Mouse (Mus musculus) liver, postnatal 0 days (tissue): ENCODE results near the gene Kirrel2. TPM values are rescaled to one million over a fixed set of nuclear protein-coding genes. Genes with fewer than 3 reads are reported as not detected.

ENCODE experiments used
- ATAC-seq: fragments of 200-750 bp; cut with Nextera tagmentation; 2 replicates; pipeline ENCODE4 v1.8.0; 2017; ENCODE audit warnings: mild to moderate bottlenecking, moderate library complexity
- DNase-seq: peaks from one replicate; pipeline ENCODE4 v3.0.0-alpha.2; 2016
- H3K27ac ChIP-seq: fragments of 300-500 bp; sonication (generic); 2 replicates; pipeline ENCODE4 v1.5.1; 2014; ENCODE audit warnings: antibody characterized with exemption, moderate library complexity, mild to moderate bottlenecking, low read depth
- H3K27me3 ChIP-seq: fragments of 300-500 bp; sonication (generic); 2 replicates; pipeline ENCODE4 v1.6.1; 2014; ENCODE audit warnings: low read length, control low read depth, mixed read lengths; ENCODE audit not compliant: insufficient read depth
- H3K36me3 ChIP-seq: fragments of 300-500 bp; sonication (generic); replicated peaks from 2 replicates; pipeline ENCODE4 v1.6.1; 2014; ENCODE audit warnings: mild to moderate bottlenecking, control low read depth, low read length, moderate library complexity, mixed read lengths; ENCODE audit not compliant: insufficient read depth
- H3K4me1 ChIP-seq: fragments of 300-500 bp; sonication (generic); 2 replicates; pipeline ENCODE4 v1.6.1; 2014; ENCODE audit warnings: antibody characterized with exemption, mild to moderate bottlenecking, control low read depth; ENCODE audit not compliant: insufficient read depth
- H3K4me2 ChIP-seq: fragments of 300-500 bp; sonication (generic); 2 replicates; pipeline ENCODE4 v1.6.1; 2014; ENCODE audit warnings: low read depth, mild to moderate bottlenecking, low read length, moderate library complexity, mixed read lengths
- H3K4me3 ChIP-seq: fragments of 300-500 bp; sonication (generic); 2 replicates; pipeline ENCODE4 v1.5.1; 2014; ENCODE audit warnings: low read depth, low read length
- H3K9ac ChIP-seq: fragments of 300-500 bp; sonication (generic); replicated peaks from 2 replicates; pipeline ENCODE4 v1.6.1; 2014; ENCODE audit warnings: mild to moderate bottlenecking, moderate library complexity
- H3K9me3 ChIP-seq: fragments of 300-500 bp; sonication (generic); 2 replicates; pipeline ENCODE4 v1.6.1; 2016; ENCODE audit warnings: mild to moderate bottlenecking, control low read depth, low read length, mixed read lengths
- CTCF ChIP-seq: sonication (generic); IDR thresholded peaks from 2 replicates; pipeline ENCODE4 v1.5.1; 2016; ENCODE audit warnings: antibody characterized with exemption, low read depth
- EP300 ChIP-seq: IDR thresholded peaks from 2 replicates; pipeline ENCODE4 v1.6.1; 2016; ENCODE audit warnings: antibody characterized with exemption, low read depth, mild to moderate bottlenecking
- WGBS: fragments of 180-500 bp; shearing (Covaris S2); extraction: QIAGEN DNeasy Blood & Tissue Kit; methylation state at CpG from one replicate; pipeline ENCODE4 v1.1.7; 2014; ENCODE audit not compliant: insufficient replicate concordance; 5-methylcytosine and 5-hydroxymethylcytosine counted together
- polyA plus RNA-seq: library from polyadenylated mRNA; unstranded; fragments of >200 nt; fragmentation: Nextera tagmentation; extraction: Ambion mirVana; gene quantifications from 2 replicates; pipeline ENCODE4 v1.2.1, GENCODE M21; 2015

Kirrel2 gene
- polyA plus RNA-seq, 1 experiment from 2014 or later: 0.05 TPM

DNA sequence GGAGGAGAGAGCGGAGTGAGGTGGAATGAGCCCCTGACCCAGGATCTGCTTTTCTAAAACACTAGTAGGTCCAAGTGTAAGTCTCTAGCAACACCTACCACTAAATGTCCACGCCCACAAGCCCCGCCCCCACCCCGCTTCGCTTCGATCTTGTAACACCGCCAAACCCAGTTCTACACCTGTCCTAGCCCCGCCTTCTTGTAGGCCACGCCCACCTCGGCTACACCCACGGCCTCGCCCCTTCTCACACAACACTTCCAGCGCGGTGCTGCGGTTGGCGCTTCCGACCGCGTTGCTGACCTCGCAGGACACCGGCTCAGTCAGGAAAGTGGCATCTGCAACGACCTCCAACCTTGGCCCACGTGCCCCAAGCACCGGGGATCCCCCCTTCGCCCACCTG is 3.7 kb downstream of the Kirrel2 start:
- Histone ChIP-seq H3K4me3 (peak overlapping the region; percentile 15; the same call in 1 of the 2 replicates), H3K9ac (no peak overlapping the region), H3K27me3 (peaks cover 59% of the 10 kb centered on the region), H3K27ac (no peak overlapping the region), H3K9me3 (no peaks in the 10 kb centered on the region), H3K36me3 (no peaks in the 10 kb centered on the region), H3K4me2 (peak overlapping the region; percentile 36; the same call in 1 of the 2 replicates), H3K4me1 (peaks cover 12% of the 10 kb centered on the region)
- ATAC-seq (peak; percentile 85), DNase-seq (peak; percentile 86)
- no peak for TF ChIP-seq EP300
- TF ChIP-seq CTCF: no peak
- 2% methylated on average over 25 of the region's 25 CpGs for WGBS

DNA sequence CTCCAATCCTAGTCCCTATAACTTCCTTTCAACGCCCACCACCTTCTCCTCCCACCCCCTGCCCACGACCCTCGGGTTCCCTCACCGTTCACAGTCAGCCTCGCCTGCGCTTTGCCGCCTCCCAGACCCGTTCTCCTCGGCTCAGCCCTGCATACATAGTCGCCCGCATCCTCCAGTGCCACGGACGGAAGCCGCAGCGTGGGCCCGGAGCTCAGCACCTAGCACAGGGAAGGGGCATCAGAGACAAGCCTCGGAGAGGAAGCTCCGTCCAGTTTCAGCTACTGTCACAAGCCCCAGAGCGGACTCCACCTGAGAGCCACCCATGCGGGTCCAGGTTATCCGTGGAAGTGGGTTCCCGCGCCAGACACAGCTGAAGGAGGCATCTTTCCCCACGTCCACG is 4.2 kb downstream of the Kirrel2 start:
- H3K4me1 ChIP-seq: peaks cover 12% of the 10 kb centered on the region
- peak overlapping the region; percentile 15; the same call in 1 of the 2 replicates for H3K4me3 ChIP-seq
- 20% methylated on average over 25 of the region's 25 CpGs for WGBS
- no peak overlapping the region for H3K9ac ChIP-seq
- no peaks in the 10 kb centered on the region for H3K36me3 ChIP-seq
- DNase-seq: no peak
- no peaks in the 10 kb centered on the region for H3K9me3 ChIP-seq
- no peak for TF ChIP-seq EP300
- TF ChIP-seq CTCF: no peak
- peaks cover 55% of the 10 kb centered on the region for H3K27me3 ChIP-seq
- ATAC-seq: peak; percentile 21; the same call in 1 of the 2 replicates
- H3K4me2 ChIP-seq: peak overlapping the region; percentile 36; the same call in 1 of the 2 replicates
- H3K27ac ChIP-seq: no peak overlapping the region

DNA sequence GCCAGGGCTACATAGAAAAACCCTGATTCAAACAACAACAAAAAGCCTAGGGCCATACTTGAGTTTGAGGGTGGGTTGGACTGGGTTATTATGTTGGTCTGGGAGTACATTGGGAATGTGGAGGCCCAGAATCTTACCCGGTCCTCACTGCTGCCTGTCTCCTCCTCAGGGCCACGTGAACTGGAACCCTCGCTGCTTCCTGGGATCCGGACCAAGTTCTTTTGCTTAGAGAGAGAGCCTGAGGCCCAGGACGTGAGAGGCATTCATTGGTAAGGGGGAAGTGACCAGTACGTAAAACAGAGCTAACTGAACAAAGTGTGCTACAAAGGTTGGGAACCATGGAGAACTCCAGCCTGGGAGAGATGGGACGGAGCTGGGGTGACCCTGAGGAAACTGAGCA is 7.2 kb downstream of the Kirrel2 start:
- WGBS: 72% methylated on average over 7 of the region's 7 CpGs
- DNase-seq (no peak), ATAC-seq (no peak)
- no peaks in the 10 kb centered on the region for H3K9me3 ChIP-seq
- no peak overlapping the region for H3K4me3 ChIP-seq
- H3K4me2 ChIP-seq: no peak overlapping the region
- peaks cover 32% of the 10 kb centered on the region for H3K27me3 ChIP-seq
- H3K4me1 ChIP-seq: peaks cover 13% of the 10 kb centered on the region
- H3K9ac ChIP-seq: no peak overlapping the region
- TF ChIP-seq EP300 (no peak), CTCF (no peak)
- no peak overlapping the region for H3K27ac ChIP-seq
- no peaks in the 10 kb centered on the region for H3K36me3 ChIP-seq

DNA sequence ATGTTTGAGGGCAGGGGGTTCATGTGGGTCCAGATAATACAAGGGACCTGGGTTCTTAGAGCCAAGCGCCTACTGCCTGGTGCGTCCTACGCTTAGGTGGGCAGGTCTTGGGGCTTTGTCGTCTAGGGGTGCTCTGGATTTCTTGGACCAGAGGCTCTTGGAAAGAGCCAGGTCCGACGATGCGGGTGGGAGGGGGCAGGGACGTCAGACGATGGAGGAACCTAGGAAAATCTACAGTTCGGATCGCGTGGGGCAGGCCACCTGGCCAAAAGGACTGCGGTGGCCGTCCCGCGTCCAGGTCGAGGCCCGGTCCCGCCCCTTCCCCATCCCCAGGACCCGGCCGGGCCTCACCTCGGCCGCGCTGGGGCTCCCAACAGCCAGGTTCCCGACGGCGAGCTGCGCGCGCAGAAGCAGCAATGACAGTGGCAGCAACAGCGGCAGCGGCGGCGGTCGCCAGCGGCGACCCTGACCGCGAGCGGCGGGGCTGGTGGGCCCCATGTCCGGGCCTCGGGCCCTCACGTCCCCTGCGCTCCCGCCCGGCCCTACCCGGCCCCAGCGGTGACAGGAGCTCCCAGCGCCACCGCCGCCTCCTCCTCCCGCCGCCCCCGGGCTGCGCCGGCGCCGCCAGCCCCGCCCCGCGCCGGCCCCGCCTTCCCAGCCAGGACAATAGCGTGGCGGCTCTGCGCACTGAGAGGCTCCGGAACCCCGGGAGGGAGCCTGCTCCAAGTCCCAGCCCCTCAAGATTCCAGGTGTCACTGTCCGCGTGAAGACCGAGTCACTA is 12.3 kb downstream of the Kirrel2 start, which contains the start of gene Aplp1:
TSS of gene Aplp1 (minus strand) at position 565 of the 781 bp plus-strand sequence.
- DNase-seq: peak; percentile 49
- H3K4me3 ChIP-seq: peak within 1 kb of the TSS; percentile 50
- H3K36me3 ChIP-seq: no peaks in the 10 kb centered on the region
- peak; percentile 41; the same call in 1 of the 2 replicates for ATAC-seq
- no peaks in the 10 kb centered on the region for H3K9me3 ChIP-seq
- TF ChIP-seq CTCF (no peak), EP300 (no peak)
- H3K9ac ChIP-seq: no peak within 1 kb of the TSS; the same call in 1 of the 2 replicates
- H3K27ac ChIP-seq: no peak within 1 kb of the TSS
- H3K4me2 ChIP-seq: peak within 1 kb of the TSS; percentile 83
- peaks cover 12% of the 10 kb centered on the region for H3K4me1 ChIP-seq
- H3K27me3 ChIP-seq: peaks cover 28% of the 10 kb centered on the region
- 1% methylated on average over 42 of the region's 72 CpGs for WGBS

DNA sequence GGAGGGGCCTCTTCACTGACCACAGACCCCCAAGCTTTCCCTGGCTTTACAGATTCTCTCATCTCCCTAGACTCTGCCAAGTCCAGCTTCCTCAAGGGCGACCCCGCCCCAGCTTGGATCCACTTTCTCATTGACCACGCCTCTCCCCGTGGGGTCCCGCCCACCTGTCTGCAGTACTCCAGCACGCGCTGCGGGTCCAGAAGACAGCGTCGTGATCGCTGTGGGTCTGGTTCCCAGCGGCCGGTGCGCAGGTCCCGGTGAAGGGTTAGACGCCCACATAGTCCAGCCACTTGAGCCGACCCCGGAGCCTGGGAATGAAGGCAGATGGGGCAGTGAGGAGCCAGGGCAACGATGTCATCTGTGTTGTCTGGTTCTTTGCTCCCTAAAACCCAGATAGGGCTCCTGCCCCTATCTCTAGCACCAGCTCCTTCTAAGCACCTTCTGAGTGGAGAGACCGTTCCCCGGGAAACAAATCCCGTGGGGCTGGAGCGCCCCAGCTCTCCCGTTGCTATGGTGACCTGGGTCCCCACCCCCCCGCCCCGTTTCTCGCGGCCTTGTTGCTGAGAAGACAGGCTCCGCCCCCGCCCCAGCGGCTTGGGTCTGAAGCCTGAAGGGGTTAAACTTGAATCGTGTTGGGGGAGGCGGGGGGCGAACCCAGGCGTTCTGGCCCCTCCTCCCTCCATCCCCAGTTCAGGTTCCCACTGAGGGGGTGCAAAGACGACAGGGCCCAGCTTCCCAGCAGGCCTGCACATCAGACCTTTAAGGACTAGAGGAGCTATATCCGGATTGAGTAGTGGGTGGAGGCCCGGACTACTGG is 13.1 kb downstream of the Kirrel2 start:
- WGBS: 3% methylated on average over 36 of the region's 38 CpGs
- H3K4me1 ChIP-seq: peaks cover 12% of the 10 kb centered on the region
- peak overlapping the region; percentile 83 for H3K4me2 ChIP-seq
- TF ChIP-seq EP300 (no peak), CTCF (no peak)
- DNase-seq: no peak
- ATAC-seq: 0 out of 2 replicates have a peak, but pooled peaks have one; percentile 5
- no peak overlapping the region for H3K27ac ChIP-seq
- peaks cover 28% of the 10 kb centered on the region for H3K27me3 ChIP-seq
- H3K4me3 ChIP-seq: 0 out of 2 replicates have a peak overlapping the region, but pooled peaks have one; percentile 50
- H3K9ac ChIP-seq: no peak overlapping the region
- no peaks in the 10 kb centered on the region for H3K9me3 ChIP-seq
- H3K36me3 ChIP-seq: no peaks in the 10 kb centered on the region

DNA sequence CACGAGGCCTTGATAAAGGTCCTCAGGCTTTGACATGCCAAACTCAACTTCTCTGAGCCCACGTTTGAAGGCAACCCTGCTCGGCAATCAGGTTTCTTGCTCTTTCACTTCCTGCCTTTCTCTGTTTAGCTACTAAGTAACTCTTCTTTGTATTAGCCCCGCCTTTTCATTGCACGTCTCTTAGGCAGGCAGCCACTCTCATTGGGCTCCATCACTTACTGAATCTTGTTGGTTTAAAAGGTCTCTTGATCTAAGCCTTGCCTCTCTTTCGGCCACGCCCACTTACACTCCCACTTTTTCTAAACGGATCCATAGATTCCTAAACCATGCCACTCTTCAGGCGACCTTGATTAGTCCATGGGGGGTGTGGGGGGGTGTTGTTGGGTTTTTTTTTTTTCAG is 13.8 kb downstream of the Kirrel2 start:
- H3K36me3 ChIP-seq: no peaks in the 10 kb centered on the region
- TF ChIP-seq EP300 (no peak), CTCF (no peak)
- 21% methylated on average over 9 of the region's 9 CpGs for WGBS
- no peak overlapping the region for H3K9ac ChIP-seq
- peaks cover 28% of the 10 kb centered on the region for H3K27me3 ChIP-seq
- H3K4me1 ChIP-seq: peaks cover 12% of the 10 kb centered on the region
- H3K9me3 ChIP-seq: no peaks in the 10 kb centered on the region
- no peak overlapping the region for H3K4me3 ChIP-seq
- DNase-seq: no peak
- H3K27ac ChIP-seq: no peak overlapping the region
- 0 out of 2 replicates have a peak overlapping the region, but pooled peaks have one; percentile 27 for H3K4me2 ChIP-seq
- ATAC-seq: no peak; the same call in 1 of the 2 replicates
